Mouse (Mus musculus) macrophage (primary cell): ENCODE results near the gene Mast3. TPM values are rescaled to one million over a fixed set of nuclear protein-coding genes. Genes with fewer than 3 reads are reported as not detected.
A peak's percentile ranks its signal among the peaks of the same experiment; 100 is the strongest.

Experiments
- H3K27ac ChIP-seq: fragments of 350-480 bp; formaldehyde crosslinking; 2 replicates; pipeline ENCODE4 v1.9.0; 2021
- H3K36me3 ChIP-seq: fragments of 350-480 bp; formaldehyde crosslinking; 2 replicates; pipeline ENCODE4 v1.9.0; 2021; ENCODE audit errors: inconsistent target
- H3K4me3 ChIP-seq: fragments of 350-480 bp; formaldehyde crosslinking; 2 replicates; pipeline ENCODE4 v1.9.0; 2021; ENCODE audit errors: inconsistent target
- H3K79me2 ChIP-seq: fragments of 350-480 bp; formaldehyde crosslinking; 2 replicates; pipeline ENCODE4 v1.9.0; 2021; ENCODE audit errors: inconsistent target
- WGBS: methylation state at CpG from one replicate; pipeline ENCODE4 v1.1.7; 2026; ENCODE audit warnings: inconsistent platforms; ENCODE audit not compliant: missing documents; 5-methylcytosine and 5-hydroxymethylcytosine counted together
- polyA plus RNA-seq: library from polyadenylated mRNA; stranded (reverse); fragments of 250-400 nt; gene quantifications from 3 replicates; pipeline ENCODE4 v1.2.4, GENCODE M21; 2018; ENCODE audit warnings: inconsistent platforms

Mast3 gene
- polyA plus RNA-seq, 1 experiment from 2014 or later: 40.6 TPM

DNA sequence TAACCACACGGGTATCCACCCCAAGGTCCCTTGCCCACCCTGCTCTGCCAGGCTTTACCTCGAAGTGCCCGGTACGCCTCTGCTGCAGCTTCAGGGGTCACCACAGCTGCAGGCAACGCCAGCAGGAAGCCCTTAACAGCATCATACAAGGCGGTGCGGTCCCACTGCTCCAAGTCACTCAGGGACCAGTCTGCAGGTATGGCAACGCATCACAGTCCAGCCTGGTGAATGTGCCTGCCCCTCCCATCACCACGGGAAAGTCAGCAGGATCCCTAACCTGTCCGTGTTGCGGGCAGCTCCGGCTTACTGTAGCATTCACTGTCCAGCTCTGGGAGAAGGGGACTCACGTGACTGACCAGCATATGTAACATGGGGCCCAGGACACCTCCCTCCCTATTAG lies 32.8 kb downstream of the Mast3 start:
- H3K79me2 ChIP-seq: no peaks in the 10 kb centered on the region; the same call in 1 of the 2 replicates
- WGBS: 88% methylated on average over 13 of the region's 13 CpGs
- H3K27ac ChIP-seq: no peak overlapping the region
- H3K36me3 ChIP-seq: peaks cover 9% of the 10 kb centered on the region; the same call in 1 of the 2 replicates
- no peak overlapping the region for H3K4me3 ChIP-seq

DNA sequence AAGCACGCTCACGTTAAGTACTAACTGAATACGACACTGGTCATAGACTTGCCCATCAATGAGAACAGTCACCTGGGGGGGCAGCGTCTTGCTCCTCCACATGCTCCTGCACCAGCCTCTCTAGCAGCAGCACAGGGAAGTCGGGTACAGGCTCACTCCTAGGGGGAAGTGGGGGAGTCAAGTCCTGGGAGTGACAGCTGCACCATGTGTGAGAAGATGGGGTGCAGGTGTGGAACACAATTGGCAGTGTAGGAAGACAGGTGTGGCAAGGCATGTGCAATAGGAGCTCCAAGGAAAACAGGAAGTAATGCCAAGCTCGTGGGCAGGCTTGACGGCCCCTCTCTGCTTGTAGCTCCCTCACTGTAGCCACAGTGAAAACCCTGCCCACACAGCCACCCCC lies 33.6 kb downstream of the Mast3 start:
- H3K4me3 ChIP-seq: no peak overlapping the region
- WGBS: 67% methylated on average over 7 of the region's 7 CpGs
- no peaks in the 10 kb centered on the region; the same call in 1 of the 2 replicates for H3K79me2 ChIP-seq
- H3K36me3 ChIP-seq: peaks cover 9% of the 10 kb centered on the region; the same call in 1 of the 2 replicates
- H3K27ac ChIP-seq: no peak overlapping the region

- 96% methylated on average over 10 of the region's 13 CpGs for WGBS
- peaks cover 9% of the 10 kb centered on the region; the same call in 1 of the 2 replicates for H3K36me3 ChIP-seq
- no peaks in the 10 kb centered on the region; the same call in 1 of the 2 replicates for H3K79me2 ChIP-seq
- H3K4me3 ChIP-seq: no peak overlapping the region
- H3K27ac ChIP-seq: no peak overlapping the region
These were observed 34.1 kb downstream of the Mast3 start for GRCm38 (mm10) chr8:70770748-70771147.

GRCm38 (mm10) chr8:70769858-70770257 lies 35.0 kb downstream of the Mast3 start:
- no peak overlapping the region for H3K27ac ChIP-seq
- H3K4me3 ChIP-seq: no peak overlapping the region
- H3K36me3 ChIP-seq: peaks cover 9% of the 10 kb centered on the region; the same call in 1 of the 2 replicates
- 90% methylated on average over 12 of the region's 12 CpGs for WGBS
- H3K79me2 ChIP-seq: peaks cover 3% of the 10 kb centered on the region; the same call in 1 of the 2 replicates

DNA sequence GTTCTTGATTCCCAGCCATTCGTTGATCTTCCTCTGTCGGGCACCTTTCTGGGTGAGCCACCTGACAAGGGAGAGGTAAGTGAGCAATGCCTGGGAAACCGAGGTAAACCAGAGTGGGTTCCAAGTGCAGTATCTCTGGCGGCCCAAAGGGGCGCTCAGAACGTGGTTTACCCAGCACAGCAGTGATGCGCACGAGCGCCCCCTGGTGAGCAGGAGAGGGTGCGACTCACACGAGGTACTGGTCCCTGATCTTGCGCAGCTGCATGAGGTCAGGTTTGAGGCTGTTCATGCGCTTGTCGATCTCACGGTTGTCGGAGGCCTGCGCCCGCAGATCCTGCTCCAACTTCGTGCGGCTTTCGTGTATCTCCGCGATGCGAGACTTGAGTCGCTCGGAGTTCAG lies 35.5 kb downstream of the Mast3 start:
- Histone ChIP-seq H3K36me3 (peaks cover 9% of the 10 kb centered on the region; the same call in 1 of the 2 replicates), H3K79me2 (peaks cover 4% of the 10 kb centered on the region; the same call in 1 of the 2 replicates), H3K27ac (no peak overlapping the region), H3K4me3 (no peak overlapping the region)
- WGBS: 13% methylated on average over 26 of the region's 26 CpGs

GRCm38 (mm10) chr8:70768956-70769355 lies 35.9 kb downstream of the Mast3 start:
- Histone ChIP-seq H3K36me3 (peaks cover 9% of the 10 kb centered on the region; the same call in 1 of the 2 replicates), H3K27ac (no peak overlapping the region), H3K4me3 (no peak overlapping the region), H3K79me2 (peaks cover 4% of the 10 kb centered on the region; the same call in 1 of the 2 replicates)
- 72% methylated on average over 16 of the region's 16 CpGs for WGBS

DNA sequence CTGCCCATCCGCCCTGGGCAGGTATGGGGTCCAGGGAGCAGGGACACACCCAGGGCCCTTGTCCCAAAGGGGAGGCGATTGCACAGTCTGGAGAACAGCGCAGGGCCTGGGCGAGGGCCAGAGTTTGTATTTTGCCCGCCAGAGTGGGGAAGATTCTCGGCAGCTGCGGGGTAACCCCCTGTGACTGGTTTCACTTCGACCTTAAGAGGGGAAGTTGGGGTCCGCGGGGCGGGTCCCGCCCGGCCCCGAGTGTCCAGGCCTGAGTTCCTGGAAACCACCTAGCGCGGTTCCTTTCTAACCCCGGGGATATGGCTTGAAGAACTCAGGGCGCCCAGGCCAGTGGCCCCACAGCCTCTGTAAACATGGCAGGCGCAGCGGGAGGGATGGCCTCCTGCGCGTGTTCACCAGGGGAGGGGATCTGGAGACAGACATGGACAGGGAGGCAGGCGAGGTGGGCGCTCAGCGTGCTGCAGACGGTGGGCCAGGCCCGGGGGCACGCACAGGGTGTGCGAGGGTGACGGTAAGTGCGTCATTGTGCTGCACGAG lies 36.5 kb downstream of the Mast3 start:
- peaks cover 9% of the 10 kb centered on the region; the same call in 1 of the 2 replicates for H3K36me3 ChIP-seq
- H3K4me3 ChIP-seq: no peak overlapping the region
- peaks cover 4% of the 10 kb centered on the region; the same call in 1 of the 2 replicates for H3K79me2 ChIP-seq
- H3K27ac ChIP-seq: no peak overlapping the region
- 58% methylated on average over 30 of the region's 32 CpGs for WGBS

DNA sequence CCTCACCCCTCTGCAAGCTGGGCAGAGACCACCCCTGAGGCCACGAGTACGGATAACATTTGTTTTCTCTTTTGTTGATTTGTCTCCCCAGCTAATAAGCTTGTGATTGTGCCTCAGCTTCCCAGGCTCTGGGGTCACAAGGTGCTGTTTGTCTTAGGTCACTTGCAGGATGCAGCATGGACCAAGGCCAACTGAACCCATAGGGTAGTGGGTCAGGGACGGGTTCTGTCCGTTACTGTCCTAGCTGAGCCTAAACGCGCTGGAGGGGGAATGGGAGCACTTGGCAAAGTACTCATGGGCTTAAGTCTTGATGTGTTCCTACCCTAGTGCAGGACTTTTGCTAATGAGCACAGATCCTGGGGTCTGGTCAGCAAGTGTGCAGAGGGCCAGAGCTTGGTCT lies 37.4 kb downstream of the Mast3 start:
- Histone ChIP-seq H3K36me3 (peaks cover 9% of the 10 kb centered on the region; the same call in 1 of the 2 replicates), H3K79me2 (peaks cover 4% of the 10 kb centered on the region; the same call in 1 of the 2 replicates), H3K27ac (peak overlapping the region; percentile 58), H3K4me3 (no peak overlapping the region)
- 92% methylated on average over 6 of the region's 6 CpGs for WGBS

- 23% methylated on average over 21 of the region's 21 CpGs for WGBS
- peak overlapping the region; percentile 55 for H3K4me3 ChIP-seq
- peak overlapping the region; percentile 58 for H3K27ac ChIP-seq
- peaks cover 4% of the 10 kb centered on the region; the same call in 1 of the 2 replicates for H3K79me2 ChIP-seq
- peaks cover 9% of the 10 kb centered on the region; the same call in 1 of the 2 replicates for H3K36me3 ChIP-seq
These were observed 38.0 kb downstream of the Mast3 start for GRCm38 (mm10) chr8:70766571-70767440.

GRCm38 (mm10) chr8:70765838-70766570 lies 38.9 kb downstream of the Mast3 start:
- H3K79me2 ChIP-seq: peaks cover 4% of the 10 kb centered on the region; the same call in 1 of the 2 replicates
- WGBS: 4% methylated on average over 33 of the region's 34 CpGs
- H3K36me3 ChIP-seq: peaks cover 7% of the 10 kb centered on the region; the same call in 1 of the 2 replicates
- H3K27ac ChIP-seq: peak overlapping the region; percentile 58
- peak overlapping the region; percentile 55 for H3K4me3 ChIP-seq

- Histone ChIP-seq H3K79me2 (peaks cover 4% of the 10 kb centered on the region; the same call in 1 of the 2 replicates), H3K36me3 (peaks cover under 1% of the 10 kb centered on the region; the same call in 1 of the 2 replicates), H3K4me3 (peak overlapping the region; percentile 55), H3K27ac (peak overlapping the region; percentile 58)
- 35% methylated on average over 9 of the region's 9 CpGs for WGBS
These were observed 39.5 kb downstream of the Mast3 start for GRCm38 (mm10) chr8:70765329-70765728.

DNA sequence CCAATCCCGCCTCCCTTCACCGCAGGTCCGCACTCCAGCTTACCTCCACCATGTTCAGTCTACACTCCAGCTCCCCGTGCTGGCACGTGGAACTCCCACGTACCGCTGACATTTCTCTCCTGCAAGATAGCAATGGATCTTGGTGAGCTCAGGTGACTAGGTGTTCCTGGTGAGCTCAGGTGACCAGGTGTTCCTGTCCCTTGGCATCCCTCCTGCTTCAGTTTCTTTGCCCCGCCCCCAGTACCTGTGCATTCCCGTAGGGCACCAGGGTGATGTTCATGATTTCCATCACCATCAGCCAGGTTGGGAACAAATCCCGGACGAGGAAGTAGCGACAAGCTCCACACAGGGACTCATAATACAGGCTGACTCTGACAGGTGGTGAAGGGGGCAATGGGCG lies 40.2 kb downstream of the Mast3 start:
- Histone ChIP-seq H3K79me2 (peaks cover 4% of the 10 kb centered on the region; the same call in 1 of the 2 replicates), H3K36me3 (no peaks in the 10 kb centered on the region), H3K4me3 (no peak overlapping the region), H3K27ac (no peak overlapping the region)
- WGBS: 87% methylated on average over 13 of the region's 13 CpGs

- WGBS: 93% methylated on average over 8 of the region's 8 CpGs
- Histone ChIP-seq H3K4me3 (no peak overlapping the region), H3K36me3 (no peaks in the 10 kb centered on the region), H3K79me2 (peaks cover 4% of the 10 kb centered on the region; the same call in 1 of the 2 replicates), H3K27ac (no peak overlapping the region)
These were observed 40.8 kb downstream of the Mast3 start for GRCm38 (mm10) chr8:70764026-70764425.

- WGBS: 2% methylated on average over 3 of the region's 3 CpGs
- H3K36me3 ChIP-seq: peaks cover under 1% of the 10 kb centered on the region; the same call in 1 of the 2 replicates
- H3K27ac ChIP-seq: no peak overlapping the region
- H3K4me3 ChIP-seq: no peak overlapping the region
- peaks cover 4% of the 10 kb centered on the region; the same call in 1 of the 2 replicates for H3K79me2 ChIP-seq
These were observed 41.5 kb downstream of the Mast3 start for GRCm38 (mm10) chr8:70763354-70763753.
